Mouse (Mus musculus) intestine, embryonic 14.5 days (tissue): ENCODE results near the gene Nploc4. TPM values are rescaled to one million over a fixed set of nuclear protein-coding genes. Genes with fewer than 3 reads are reported as not detected.

Experiments
- ATAC-seq: fragments of 200-750 bp; cut with Nextera tagmentation; replicated peaks from 2 replicates; pipeline ENCODE4 v1.8.0; 2017; ENCODE audit warnings: low read depth, moderate number of reproducible peaks, moderate TSS enrichment, moderate library complexity; ENCODE audit not compliant: low FRiP score, low TSS enrichment
- DNase-seq: peaks from one replicate; pipeline ENCODE4 v3.0.0-alpha.2; 2018; ENCODE audit warnings: low spot score
- H3K27ac ChIP-seq: fragments of 300-500 bp; sonication (generic); 2 replicates; pipeline ENCODE4 v1.5.1; 2014; ENCODE audit warnings: low read depth, mild to moderate bottlenecking, control low read depth
- H3K27me3 ChIP-seq: fragments of 300-500 bp; sonication (generic); replicated peaks from 2 replicates; pipeline ENCODE4 v1.6.1; 2014; ENCODE audit warnings: low read length, control low read depth; ENCODE audit not compliant: control insufficient read depth, insufficient read depth
- H3K36me3 ChIP-seq: fragments of 300-500 bp; sonication (generic); 2 replicates; pipeline ENCODE4 v1.6.1; 2014; ENCODE audit warnings: low read length, control low read depth; ENCODE audit not compliant: control insufficient read depth, insufficient read depth
- H3K4me1 ChIP-seq: fragments of 300-500 bp; sonication (generic); replicated peaks from 2 replicates; pipeline ENCODE4 v1.6.1; 2014; ENCODE audit warnings: low read length, control low read depth, mixed read lengths; ENCODE audit not compliant: control insufficient read depth, insufficient read depth
- H3K4me2 ChIP-seq: fragments of 300-500 bp; sonication (generic); 2 replicates; pipeline ENCODE4 v1.6.1; 2014; ENCODE audit warnings: low read length
- H3K4me3 ChIP-seq: fragments of 300-500 bp; sonication (generic); 2 replicates; pipeline ENCODE4 v1.5.1; 2014; ENCODE audit warnings: low read depth, low read length, control low read depth, mixed read lengths
- H3K9ac ChIP-seq: fragments of 300-500 bp; sonication (generic); 2 replicates; pipeline ENCODE4 v1.6.1; 2014; ENCODE audit warnings: mild to moderate bottlenecking, low read length
- H3K9me3 ChIP-seq: fragments of 300-500 bp; sonication (generic); 2 replicates; pipeline ENCODE4 v1.6.1; 2016; ENCODE audit warnings: low read length, control low read depth; ENCODE audit not compliant: control insufficient read depth
- WGBS: fragments of 180-500 bp; shearing (Covaris S2); extraction: QIAGEN DNeasy Blood & Tissue Kit; methylation state at CpG from one replicate; pipeline ENCODE4 v1.1.7; 2014; 5-methylcytosine and 5-hydroxymethylcytosine counted together
- polyA plus RNA-seq: library from polyadenylated mRNA; unstranded; fragments of >200 nt; fragmentation: Nextera tagmentation; extraction: Ambion mirVana; gene quantifications from 2 replicates; pipeline ENCODE4 v1.2.1, GENCODE M21; 2014

The Nploc4 gene
- polyA plus RNA-seq, 1 experiment from 2014 or later = 37.4 TPM

DNA sequence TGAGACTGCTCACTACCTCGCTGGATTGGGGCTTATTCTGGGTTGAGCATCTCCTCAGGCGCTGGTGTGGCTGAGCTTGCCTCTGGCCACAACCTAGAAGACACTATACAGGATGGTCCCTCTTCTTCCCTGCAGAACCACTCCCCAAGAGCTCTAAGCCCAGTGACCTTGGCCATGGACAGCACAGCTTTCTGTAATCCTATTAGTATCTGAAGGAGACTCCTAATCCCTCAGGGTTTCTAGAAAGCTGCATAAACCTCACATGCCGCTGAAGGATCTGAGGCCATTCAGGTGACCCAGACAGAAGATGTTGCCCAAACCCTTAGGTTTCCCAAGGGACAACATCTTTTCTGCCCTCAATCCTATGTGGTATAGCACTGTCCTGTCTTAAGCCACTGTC lies 14.7 kb upstream of the Nploc4 start:
- 53% methylated on average over 3 of the region's 3 CpGs for WGBS
- DNase-seq = no peak
- H3K4me3 ChIP-seq = no peak overlapping the region
- H3K4me2 ChIP-seq = no peak overlapping the region
- no peak overlapping the region for H3K27ac ChIP-seq
- no peaks in the 10 kb centered on the region for H3K9me3 ChIP-seq
- H3K27me3 ChIP-seq = no peaks in the 10 kb centered on the region
- H3K9ac ChIP-seq = no peak overlapping the region
- H3K4me1 ChIP-seq = peaks cover 5% of the 10 kb centered on the region; the same call in 1 of the 2 replicates
- H3K36me3 ChIP-seq = no peaks in the 10 kb centered on the region
- ATAC-seq = no peak

- Histone ChIP-seq H3K36me3 (no peaks in the 10 kb centered on the region), H3K4me3 (no peak overlapping the region), H3K9me3 (no peaks in the 10 kb centered on the region), H3K27ac (no peak overlapping the region), H3K4me1 (no peaks in the 10 kb centered on the region), H3K9ac (no peak overlapping the region), H3K4me2 (no peak overlapping the region), H3K27me3 (no peaks in the 10 kb centered on the region)
- no peak for DNase-seq
- ATAC-seq = no peak
- WGBS = 73% methylated on average over 7 of the region's 7 CpGs
Observed at GRCm38 (mm10) chr11:120447179-120447578, 9.7 kb upstream of the Nploc4 start.

DNA sequence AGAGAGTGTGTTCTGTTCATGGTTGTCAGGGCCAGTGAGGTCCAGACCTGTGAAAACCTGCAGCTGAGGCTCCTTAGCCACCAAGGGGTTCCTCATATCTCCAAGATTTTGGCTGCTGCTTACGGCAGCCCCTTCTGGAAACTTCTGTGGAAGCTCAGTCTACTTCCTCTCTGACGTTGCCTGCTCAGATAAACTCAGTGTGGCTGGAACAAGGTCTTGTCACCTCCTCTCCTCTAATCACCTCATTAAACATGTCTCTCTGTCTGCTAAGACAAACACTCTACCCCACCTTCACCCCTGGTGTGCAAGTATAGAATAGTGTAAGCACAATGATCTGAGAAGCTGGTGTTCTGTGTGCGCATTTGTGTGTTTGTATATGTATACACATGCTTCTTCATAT lies 8.0 kb upstream of the Nploc4 start:
- Histone ChIP-seq H3K27me3 (no peaks in the 10 kb centered on the region), H3K4me3 (no peak overlapping the region), H3K4me1 (no peaks in the 10 kb centered on the region), H3K27ac (no peak overlapping the region), H3K4me2 (no peak overlapping the region), H3K9me3 (no peaks in the 10 kb centered on the region), H3K9ac (no peak overlapping the region), H3K36me3 (no peaks in the 10 kb centered on the region)
- ATAC-seq (no peak), DNase-seq (no peak)
- 65% methylated on average over 3 of the region's 3 CpGs for WGBS

- H3K9ac ChIP-seq = no peak overlapping the region
- ATAC-seq (no peak), DNase-seq (no peak)
- H3K36me3 ChIP-seq = no peaks in the 10 kb centered on the region
- no peaks in the 10 kb centered on the region for H3K27me3 ChIP-seq
- no peaks in the 10 kb centered on the region for H3K4me1 ChIP-seq
- no peaks in the 10 kb centered on the region for H3K9me3 ChIP-seq
- WGBS = 72% methylated on average over 6 of the region's 6 CpGs
- no peak overlapping the region for H3K4me2 ChIP-seq
- H3K27ac ChIP-seq = no peak overlapping the region
- H3K4me3 ChIP-seq = no peak overlapping the region
Observed at GRCm38 (mm10) chr11:120444106-120444505, 6.6 kb upstream of the Nploc4 start.

DNA sequence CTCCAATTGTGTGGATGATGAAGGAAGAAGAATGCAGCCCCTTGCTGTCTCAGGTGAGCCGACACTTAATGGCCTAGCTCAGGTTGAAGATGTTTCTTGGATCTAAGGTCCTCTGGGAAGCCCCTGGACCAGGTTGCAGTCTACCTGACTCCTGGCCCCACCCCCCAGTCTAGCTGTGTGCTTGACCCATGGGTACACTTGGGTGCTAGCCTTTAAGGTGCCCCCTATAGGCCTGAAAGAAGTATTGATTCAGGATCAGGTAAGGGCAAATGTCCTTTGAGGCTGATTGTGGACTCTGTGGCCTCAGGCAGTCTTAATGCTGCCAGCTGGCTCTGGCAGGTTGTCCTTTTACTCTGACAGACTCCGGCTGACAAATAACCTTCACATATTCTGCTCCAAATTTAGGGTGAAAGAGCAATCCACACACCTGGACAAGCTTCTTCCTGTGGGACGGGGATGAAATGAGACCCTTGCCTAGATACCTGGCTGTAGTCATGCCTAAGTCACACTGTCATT lies 5.3 kb upstream of the Nploc4 start:
- no peak overlapping the region for H3K4me3 ChIP-seq
- no peak overlapping the region for H3K9ac ChIP-seq
- no peaks in the 10 kb centered on the region for H3K36me3 ChIP-seq
- ATAC-seq (no peak), DNase-seq (no peak)
- no peak overlapping the region for H3K27ac ChIP-seq
- H3K9me3 ChIP-seq = no peaks in the 10 kb centered on the region
- H3K4me2 ChIP-seq = no peak overlapping the region
- 85% methylated on average over 3 of the region's 3 CpGs for WGBS
- H3K27me3 ChIP-seq = no peaks in the 10 kb centered on the region
- no peaks in the 10 kb centered on the region for H3K4me1 ChIP-seq

- DNase-seq = no peak
- no peaks in the 10 kb centered on the region for H3K27me3 ChIP-seq
- no peak within 1 kb of the TSS for H3K4me3 ChIP-seq
- no peak for ATAC-seq
- no peak within 1 kb of the TSS for H3K4me2 ChIP-seq
- 95% methylated on average over 3 of the region's 3 CpGs for WGBS
- no peaks in the 10 kb centered on the region for H3K36me3 ChIP-seq
- no peak within 1 kb of the TSS for H3K9ac ChIP-seq
- H3K4me1 ChIP-seq = no peaks in the 10 kb centered on the region
- no peak within 1 kb of the TSS for H3K27ac ChIP-seq
- no peaks in the 10 kb centered on the region for H3K9me3 ChIP-seq
Observed at GRCm38 (mm10) chr11:120442344-120442743, 4.8 kb upstream of the Nploc4 start, which contains the start of gene Tspan10. Gene Tspan10, plus strand, starts transcription at chr11:120442644.

DNA sequence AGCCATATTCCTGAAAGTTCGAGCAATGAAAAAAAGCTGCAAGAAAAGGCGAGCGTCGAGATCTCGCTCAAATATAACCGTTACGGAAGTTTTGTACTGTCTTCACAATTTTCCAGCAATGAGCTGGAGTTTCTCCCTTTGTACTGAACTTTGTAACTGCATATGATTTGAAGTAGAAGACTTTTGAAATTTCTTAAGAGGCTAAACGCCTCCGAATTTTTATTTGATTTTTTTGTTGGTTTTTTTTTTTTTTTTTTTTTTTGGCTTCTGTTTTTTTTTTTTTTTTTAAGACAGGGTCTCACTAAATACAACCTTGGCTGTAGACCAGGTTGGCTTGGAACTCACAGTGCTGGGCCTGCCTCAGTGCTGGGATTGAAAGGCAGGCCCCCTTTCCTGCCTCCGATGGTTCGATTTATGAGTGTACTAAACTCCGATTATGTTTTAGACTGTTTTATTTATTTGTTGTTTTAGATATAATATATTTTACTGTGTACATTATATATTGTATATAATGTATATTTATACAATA lies 413 bp upstream of the Nploc4 start:
- Histone ChIP-seq H3K9me3 (no peaks in the 10 kb centered on the region), H3K4me2 (peak overlapping the region; percentile 57), H3K36me3 (peaks cover 21% of the 10 kb centered on the region), H3K27ac (0 out of 2 replicates have a peak overlapping the region, but pooled peaks have one; percentile 24), H3K4me3 (peak overlapping the region; percentile 64), H3K27me3 (no peaks in the 10 kb centered on the region), H3K9ac (peak overlapping the region; percentile 93), H3K4me1 (peaks cover 12% of the 10 kb centered on the region)
- ATAC-seq (no peak), DNase-seq (no peak)
- 25% methylated on average over 12 of the region's 12 CpGs for whole genome bisulfite sequencing

- H3K36me3 ChIP-seq = peaks cover 73% of the 10 kb centered on the region
- DNase-seq = no peak
- H3K4me2 ChIP-seq = no peak overlapping the region
- peaks cover 10% of the 10 kb centered on the region for H3K4me1 ChIP-seq
- H3K4me3 ChIP-seq = no peak overlapping the region
- ATAC-seq = no peak
- no peaks in the 10 kb centered on the region for H3K27me3 ChIP-seq
- no peaks in the 10 kb centered on the region for H3K9me3 ChIP-seq
- no peak overlapping the region for H3K9ac ChIP-seq
- WGBS = 95% methylated on average over 3 of the region's 3 CpGs
- H3K27ac ChIP-seq = no peak overlapping the region
Observed at GRCm38 (mm10) chr11:120426727-120427126, 10.8 kb downstream of the Nploc4 start.
